Mouse (Mus musculus): ENCODE results near the gene D5Ertd579e. TPM values are rescaled to one million over a fixed set of nuclear protein-coding genes. Genes with fewer than 3 reads are reported as not detected.

The D5Ertd579e gene
- polyA plus RNA-seq, 1 experiment, result 28.6 TPM

DNA sequence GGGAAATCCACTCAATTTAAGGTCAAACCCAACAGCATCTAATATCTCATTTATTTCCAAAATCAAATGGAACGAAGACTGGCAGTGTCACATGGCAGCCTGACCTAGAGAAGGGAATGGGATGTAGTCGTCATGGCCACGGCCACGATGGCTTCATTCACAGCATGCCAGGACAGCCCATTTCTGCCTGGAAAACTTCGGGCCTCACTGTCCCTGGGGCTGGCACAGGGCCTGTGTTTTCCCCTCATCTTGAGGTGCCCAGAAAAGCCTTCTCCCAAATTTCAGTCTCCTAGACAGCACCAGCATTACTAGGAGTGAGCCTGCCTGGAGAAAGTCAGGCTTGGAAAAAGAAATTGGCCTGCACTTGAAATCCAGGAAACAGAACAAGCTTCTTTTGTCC, 9.6 kb upstream of the D5Ertd579e start:
- no peak overlapping the region for H3K27ac ChIP-seq (ENCODE audit: control insufficient read depth, insufficient read depth, low read depth, low read length, poor library complexity)
- no peak overlapping the region for H3K4me3 ChIP-seq (replicated peaks; ENCODE audit: control insufficient read depth, low read depth, low read length)
- WGBS, result 82% methylated on average over 5 of the region's 5 CpGs
- H3K4me1 ChIP-seq (ENCODE audit: control insufficient read depth, insufficient read depth, low read length), result peaks cover 2% of the 10 kb centered on the region; the same call in 1 of the 2 replicates
- TF ChIP-seq CTCF (IDR thresholded peaks at IDR 0.05; ENCODE audit: control insufficient read depth, insufficient read depth, low read length) (no peak), POLR2A (IDR thresholded peaks at IDR 0.05; ENCODE audit: borderline replicate concordance, control insufficient read depth, low read depth, low read length) (no peak)

DNA sequence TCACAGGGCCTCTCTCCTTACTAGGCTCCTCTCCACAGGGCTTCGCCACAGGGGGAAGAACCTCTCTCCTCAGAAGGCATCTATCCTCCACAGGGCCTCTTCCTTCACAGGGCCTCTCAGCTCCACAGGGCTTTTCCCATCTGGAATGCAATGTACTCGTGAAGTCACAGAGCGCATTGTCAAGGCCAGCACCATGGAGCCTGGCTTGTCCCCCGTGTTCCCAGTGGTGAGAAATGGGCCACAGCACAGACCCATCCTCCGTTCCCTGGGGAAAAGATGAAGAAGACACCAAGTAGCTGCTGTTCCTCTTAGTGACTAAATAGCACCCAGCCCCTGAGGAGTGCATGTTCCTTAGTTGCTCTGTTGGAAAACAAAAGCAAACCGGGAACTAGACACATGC, 8.9 kb upstream of the D5Ertd579e start:
- Histone ChIP-seq H3K4me1 (ENCODE audit: control insufficient read depth, insufficient read depth, low read length) (peaks cover 2% of the 10 kb centered on the region; the same call in 1 of the 2 replicates), H3K4me3 (replicated peaks; ENCODE audit: control insufficient read depth, low read depth, low read length) (no peak overlapping the region), H3K27ac (ENCODE audit: control insufficient read depth, insufficient read depth, low read depth, low read length, poor library complexity) (no peak overlapping the region; the same call in 1 of the 2 replicates)
- TF ChIP-seq CTCF (IDR thresholded peaks at IDR 0.05; ENCODE audit: control insufficient read depth, insufficient read depth, low read length) (no peak), POLR2A (IDR thresholded peaks at IDR 0.05; ENCODE audit: borderline replicate concordance, control insufficient read depth, low read depth, low read length) (no peak)
- 83% methylated on average over 6 of the region's 6 CpGs for WGBS

DNA sequence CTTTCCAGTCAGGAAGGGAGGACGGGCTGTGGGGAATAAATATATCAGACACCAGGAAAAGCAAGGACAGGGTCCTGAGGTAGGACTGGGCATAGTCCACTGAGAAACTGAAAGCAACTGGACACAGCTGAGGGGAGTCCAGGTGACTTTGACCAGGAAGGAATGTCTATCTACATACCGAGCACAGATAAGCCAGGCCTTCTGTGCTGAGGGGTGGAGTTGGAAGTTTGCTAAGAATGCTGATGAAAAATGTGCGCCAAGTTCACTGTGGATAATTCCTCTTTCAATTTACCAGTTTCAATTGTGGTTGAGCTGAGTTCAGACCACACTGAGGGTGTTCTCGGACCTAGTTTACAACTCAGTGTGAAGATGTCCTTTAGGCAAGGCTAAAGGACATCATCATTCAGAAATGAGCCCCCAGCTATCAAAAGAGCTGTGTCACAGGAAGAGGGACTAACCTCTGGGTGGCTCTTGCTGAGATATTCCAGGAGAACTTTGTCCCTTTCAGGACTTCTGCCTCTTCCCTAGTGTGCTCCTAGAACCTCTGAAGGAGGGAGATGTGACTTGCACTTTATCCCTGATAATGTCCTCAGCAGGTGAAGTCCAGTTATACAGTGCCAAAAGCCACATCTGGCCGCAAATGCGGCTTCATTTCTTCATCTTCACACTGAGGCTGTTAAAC, 5.3 kb upstream of the D5Ertd579e start:
- WGBS, result 47% methylated on average over 6 of the region's 6 CpGs
- TF ChIP-seq CTCF (IDR thresholded peaks at IDR 0.05; ENCODE audit: control insufficient read depth, insufficient read depth, low read length) (no peak), POLR2A (IDR thresholded peaks at IDR 0.05; ENCODE audit: borderline replicate concordance, control insufficient read depth, low read depth, low read length) (no peak)
- Histone ChIP-seq H3K27ac (ENCODE audit: control insufficient read depth, insufficient read depth, low read depth, low read length, poor library complexity) (no peak overlapping the region), H3K4me1 (ENCODE audit: control insufficient read depth, insufficient read depth, low read length) (peaks cover 3% of the 10 kb centered on the region; the same call in 1 of the 2 replicates), H3K4me3 (replicated peaks; ENCODE audit: control insufficient read depth, low read depth, low read length) (no peak overlapping the region)

DNA sequence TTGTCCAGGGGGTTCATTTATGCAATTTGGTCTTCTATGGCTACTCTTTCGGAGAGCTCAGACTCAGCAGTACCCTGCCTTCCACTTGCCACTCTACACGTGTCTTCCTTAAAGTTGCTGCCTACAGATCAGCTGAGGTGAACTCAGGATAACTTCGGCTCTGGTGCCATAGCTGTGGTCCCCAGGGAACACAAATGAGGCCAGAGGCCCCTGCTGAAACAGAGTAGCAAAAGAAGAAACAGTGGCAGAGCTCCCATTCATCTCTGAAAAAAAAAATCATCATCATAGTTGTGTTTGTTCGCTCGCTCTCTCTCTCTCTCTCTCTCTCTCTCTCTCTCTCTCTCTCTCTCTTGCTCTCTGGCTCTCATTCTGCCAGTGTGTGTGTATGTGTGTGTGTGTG, 2.9 kb upstream of the D5Ertd579e start:
- WGBS, result 45% methylated on average over 5 of the region's 5 CpGs
- Histone ChIP-seq H3K4me1 (ENCODE audit: control insufficient read depth, insufficient read depth, low read length) (peaks cover 2% of the 10 kb centered on the region; the same call in 1 of the 2 replicates), H3K27ac (ENCODE audit: control insufficient read depth, insufficient read depth, low read depth, low read length, poor library complexity) (no peak overlapping the region), H3K4me3 (replicated peaks; ENCODE audit: control insufficient read depth, low read depth, low read length) (no peak overlapping the region)
- TF ChIP-seq CTCF (IDR thresholded peaks at IDR 0.05; ENCODE audit: control insufficient read depth, insufficient read depth, low read length) (no peak), POLR2A (IDR thresholded peaks at IDR 0.05; ENCODE audit: borderline replicate concordance, control insufficient read depth, low read depth, low read length) (no peak)

DNA sequence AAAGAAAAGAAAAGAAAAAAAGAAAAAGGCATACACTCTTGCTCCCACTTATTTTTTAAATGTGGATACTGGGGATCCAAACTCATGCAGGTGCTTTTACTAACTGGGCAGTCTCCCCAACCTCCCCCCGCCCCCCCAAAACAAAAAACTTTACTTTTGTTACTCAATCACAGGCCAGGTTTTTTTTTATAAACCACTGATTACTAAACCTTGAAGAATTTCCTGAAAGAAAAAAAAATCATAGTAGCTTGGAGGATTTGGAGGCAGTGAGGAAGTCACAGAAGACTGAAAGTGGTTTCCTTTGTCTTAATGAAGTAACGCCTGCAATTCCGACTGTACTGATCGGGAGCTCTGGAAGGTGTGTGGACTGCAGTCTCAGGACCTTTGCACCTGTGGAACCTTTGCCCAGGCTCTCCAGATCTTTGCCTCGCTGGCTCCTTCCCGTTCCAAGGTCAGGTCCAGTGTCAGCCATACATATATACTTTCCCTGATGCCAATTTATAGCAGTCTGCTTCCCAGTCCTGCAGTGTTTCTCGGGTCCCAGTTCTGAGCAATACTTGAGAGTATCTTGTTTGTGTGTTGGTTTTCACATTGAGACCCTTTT, 2.3 kb upstream of the D5Ertd579e start:
- TF ChIP-seq POLR2A (IDR thresholded peaks at IDR 0.05; ENCODE audit: borderline replicate concordance, control insufficient read depth, low read depth, low read length) (no peak), CTCF (IDR thresholded peaks at IDR 0.05; ENCODE audit: control insufficient read depth, insufficient read depth, low read length) (no peak)
- H3K27ac ChIP-seq (ENCODE audit: control insufficient read depth, insufficient read depth, low read depth, low read length, poor library complexity), result no peak overlapping the region
- H3K4me1 ChIP-seq (ENCODE audit: control insufficient read depth, insufficient read depth, low read length), result peaks cover 2% of the 10 kb centered on the region; the same call in 1 of the 2 replicates
- H3K4me3 ChIP-seq (replicated peaks; ENCODE audit: control insufficient read depth, low read depth, low read length), result no peak overlapping the region
- WGBS, result 16% methylated on average over 7 of the region's 7 CpGs

DNA sequence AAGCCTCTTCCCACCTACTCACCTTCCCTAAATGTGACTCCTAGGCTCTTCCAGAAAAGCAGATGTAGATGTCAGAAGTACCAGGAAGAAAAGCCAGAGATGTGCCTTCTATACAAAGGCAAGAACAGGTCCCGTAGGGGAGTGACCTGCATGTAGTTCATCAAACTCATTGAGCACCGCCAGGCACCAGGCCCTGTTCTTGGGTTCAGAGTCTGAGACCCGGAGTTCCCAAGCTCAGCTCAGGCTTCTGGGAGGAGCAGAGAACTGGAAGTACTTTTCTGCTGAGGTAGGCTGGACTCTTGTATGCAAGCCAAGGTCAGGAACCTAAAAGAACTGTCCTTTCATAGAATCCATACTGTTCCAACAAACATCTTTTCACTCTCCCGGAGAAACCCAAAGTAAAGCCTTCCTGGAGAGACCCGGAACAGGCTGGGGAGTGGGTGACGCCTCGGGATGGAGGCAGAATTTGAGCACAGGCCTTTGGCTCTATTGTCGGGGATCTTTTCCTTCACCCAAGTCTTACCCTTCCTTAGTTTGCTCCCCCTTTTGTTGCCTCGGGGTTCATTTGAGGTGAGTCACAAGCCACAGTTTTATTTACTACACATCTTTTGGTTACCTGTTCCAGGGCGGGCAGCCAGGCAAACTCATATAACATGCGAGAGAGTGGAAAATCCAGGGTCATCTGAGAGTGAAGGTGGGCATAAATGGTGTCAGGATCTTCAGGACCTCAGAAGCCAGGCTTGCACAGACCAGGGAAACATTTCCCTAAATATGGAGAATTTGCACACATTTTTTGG, 878 bp upstream of the D5Ertd579e start:
- H3K4me1 ChIP-seq (ENCODE audit: control insufficient read depth, insufficient read depth, low read length), result peaks cover 2% of the 10 kb centered on the region; the same call in 1 of the 2 replicates
- TF ChIP-seq POLR2A (IDR thresholded peaks at IDR 0.05; ENCODE audit: borderline replicate concordance, control insufficient read depth, low read depth, low read length) (no peak), CTCF (IDR thresholded peaks at IDR 0.05; ENCODE audit: control insufficient read depth, insufficient read depth, low read length) (no peak)
- H3K4me3 ChIP-seq (replicated peaks; ENCODE audit: control insufficient read depth, low read depth, low read length), result no peak overlapping the region
- H3K27ac ChIP-seq (ENCODE audit: control insufficient read depth, insufficient read depth, low read depth, low read length, poor library complexity), result no peak overlapping the region
- 78% methylated on average over 11 of the region's 11 CpGs for WGBS

DNA sequence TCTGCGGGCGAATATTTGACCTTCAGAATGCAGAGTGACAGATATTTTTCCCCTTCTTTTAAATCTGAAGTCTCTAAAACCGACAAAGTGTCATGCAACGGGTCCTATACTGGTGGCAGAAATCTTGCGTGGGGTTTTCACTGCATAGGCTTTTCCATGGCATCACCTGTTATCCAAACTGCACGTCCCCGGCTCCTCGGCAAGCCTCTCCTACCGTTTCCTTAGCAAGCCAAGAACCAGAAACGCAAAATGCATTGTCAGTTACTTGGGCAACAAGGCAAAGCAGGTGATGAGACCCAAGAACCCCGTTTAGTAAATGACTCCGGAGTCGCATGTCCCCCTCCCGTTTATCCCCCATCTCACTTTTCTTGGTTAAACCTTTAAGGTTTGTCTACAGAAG, 819 bp downstream of the D5Ertd579e start:
- TF ChIP-seq POLR2A (IDR thresholded peaks at IDR 0.05; ENCODE audit: borderline replicate concordance, control insufficient read depth, low read depth, low read length) (no peak), CTCF (IDR thresholded peaks at IDR 0.05; ENCODE audit: control insufficient read depth, insufficient read depth, low read length) (no peak)
- 8% methylated on average over 14 of the region's 14 CpGs for WGBS
- Histone ChIP-seq H3K4me1 (ENCODE audit: control insufficient read depth, insufficient read depth, low read length) (peaks cover 2% of the 10 kb centered on the region; the same call in 1 of the 2 replicates), H3K4me3 (replicated peaks; ENCODE audit: control insufficient read depth, low read depth, low read length) (peak overlapping the region; percentile 75), H3K27ac (ENCODE audit: control insufficient read depth, insufficient read depth, low read depth, low read length, poor library complexity) (peak overlapping the region; percentile 93)

DNA sequence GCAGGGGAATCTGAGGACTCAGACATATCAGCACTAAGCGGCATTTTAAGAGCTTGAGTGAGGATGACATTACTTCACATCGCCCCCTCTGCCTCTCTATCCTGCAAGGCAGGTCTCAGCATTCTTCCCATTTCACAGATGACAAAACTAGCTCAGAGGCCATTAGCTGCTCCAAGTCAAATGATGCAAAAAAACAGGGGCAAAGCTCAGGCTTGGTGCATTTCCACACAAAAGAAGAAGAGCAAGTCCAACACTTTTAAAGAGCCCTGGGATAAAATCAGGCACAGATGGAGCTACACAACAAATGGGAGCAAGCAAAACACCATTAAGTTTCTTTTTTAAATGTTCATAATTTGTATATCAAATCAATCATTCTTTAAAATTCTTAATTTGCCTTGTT, 2.2 kb downstream of the D5Ertd579e start:
- H3K4me3 ChIP-seq (replicated peaks; ENCODE audit: control insufficient read depth, low read depth, low read length), result no peak overlapping the region
- H3K4me1 ChIP-seq (ENCODE audit: control insufficient read depth, insufficient read depth, low read length), result peaks cover 2% of the 10 kb centered on the region; the same call in 1 of the 2 replicates
- WGBS, result 92% methylated on average over 2 of the region's 2 CpGs
- TF ChIP-seq POLR2A (IDR thresholded peaks at IDR 0.05; ENCODE audit: borderline replicate concordance, control insufficient read depth, low read depth, low read length) (no peak), CTCF (IDR thresholded peaks at IDR 0.05; ENCODE audit: control insufficient read depth, insufficient read depth, low read length) (no peak)
- H3K27ac ChIP-seq (ENCODE audit: control insufficient read depth, insufficient read depth, low read depth, low read length, poor library complexity), result no peak overlapping the region

Measured in bone marrow, adult 2 months (tissue).